Mouse (Mus musculus): Measurements from ENCODE around the gene Aida. TPM values are rescaled to one million over a fixed set of nuclear protein-coding genes. Genes with fewer than 3 reads are reported as not detected.
A peak's percentile ranks its signal among the peaks of the same experiment; 100 is the strongest.

Gene Aida
- polyA plus RNA-seq, 2 experiments: 9.1 to 18.9 TPM

- Histone ChIP-seq H3K27me3 (ENCODE audit: control insufficient read depth, insufficient read depth, low read length) (no peaks in the 10 kb centered on the region), H3K4me2 (ENCODE audit: low read depth) (no peak overlapping the region), H3K4me3 (ENCODE audit: insufficient read depth in 1 of 2, low read depth in 2 of 2, low read length in 2 of 2) (no peak overlapping the region), H3K27ac (no peak overlapping the region), H3K4me1 (replicated peaks; ENCODE audit: control insufficient read depth in 2 of 2, insufficient read depth in 2 of 2, low read length in 1 of 2) (0 out of 4 replicates have a peak, but pooled peaks cover 0 to 2% of the 10 kb centered on the region in 2 experiments), H3K9ac (replicated peaks) (no peak overlapping the region), H3K36me3 (replicated peaks; ENCODE audit: control insufficient read depth, insufficient read depth, low read depth) (peaks cover 2% of the 10 kb centered on the region; the same call in 1 of the 2 replicates), H3K9me3 (ENCODE audit: control insufficient read depth, low read length) (no peaks in the 10 kb centered on the region)
- WGBS (ENCODE audit: insufficient replicate concordance): 78% methylated on average over 3 of the region's 3 CpGs
- no peak for DNase-seq (ENCODE audit: low read depth in 3 of 3, low spot score in 3 of 3)
- no peak for TF ChIP-seq CTCF (IDR thresholded peaks at IDR 0.05; ENCODE audit: low read depth)
- no peak for TF ChIP-seq EP300 (IDR thresholded peaks at IDR 0.05; ENCODE audit: low read depth)
- no peak for ATAC-seq (ENCODE audit: insufficient read depth)
Measured at GRCm38 (mm10) chr1:183358901-183359300, 62.5 kb downstream of the Aida start.

DNA sequence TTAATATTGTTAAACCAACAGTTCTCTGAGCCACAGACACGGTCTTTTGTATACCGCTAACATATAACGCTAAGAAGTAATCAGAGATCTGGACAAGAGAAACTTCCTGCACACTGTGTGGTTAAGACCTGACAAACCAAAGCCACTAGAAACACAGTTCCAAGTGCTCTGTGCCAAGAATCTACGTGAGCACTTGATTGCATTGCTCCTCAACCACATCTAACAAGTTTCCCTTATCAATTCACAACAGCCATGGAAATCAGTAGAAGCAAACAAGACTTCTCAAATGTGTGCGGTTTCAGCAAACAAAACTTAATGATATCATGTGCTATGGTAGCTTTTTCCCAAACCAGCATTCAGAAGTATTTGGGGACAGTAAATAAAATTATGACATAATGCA is 65.9 kb downstream of the Aida start:
- 12% methylated on average over 5 of the region's 5 CpGs for WGBS (ENCODE audit: insufficient replicate concordance)
- H3K27ac ChIP-seq: no peak overlapping the region
- DNase-seq (ENCODE audit: low read depth in 3 of 3, low spot score in 3 of 3): peak in 1 of 3 experiments; percentile 7

GRCm38 (mm10) chr1:183362729-183363576 is 66.6 kb downstream of the Aida start:
- Histone ChIP-seq H3K4me3 (ENCODE audit: insufficient read depth in 1 of 2, low read depth in 2 of 2, low read length in 2 of 2) (no peak overlapping the region), H3K36me3 (replicated peaks; ENCODE audit: control insufficient read depth, insufficient read depth, low read depth) (no peaks in the 10 kb centered on the region; the same call in 1 of the 2 replicates), H3K27ac (no peak overlapping the region), H3K9ac (replicated peaks) (no peak overlapping the region), H3K27me3 (ENCODE audit: control insufficient read depth, insufficient read depth, low read length) (no peaks in the 10 kb centered on the region), H3K9me3 (ENCODE audit: control insufficient read depth, low read length) (no peaks in the 10 kb centered on the region), H3K4me2 (ENCODE audit: low read depth) (no peak overlapping the region), H3K4me1 (replicated peaks; ENCODE audit: control insufficient read depth in 2 of 2, insufficient read depth in 2 of 2, low read length in 1 of 2) (0 out of 4 replicates have a peak, but pooled peaks cover 0 to 2% of the 10 kb centered on the region in 2 experiments)
- 64% methylated on average over 14 of the region's 14 CpGs for WGBS (ENCODE audit: insufficient replicate concordance)
- ATAC-seq (ENCODE audit: insufficient read depth): no peak
- DNase-seq (ENCODE audit: low read depth in 3 of 3, low spot score in 3 of 3): no peak
- TF ChIP-seq CTCF (IDR thresholded peaks at IDR 0.05; ENCODE audit: low read depth): no peak
- TF ChIP-seq EP300 (IDR thresholded peaks at IDR 0.05; ENCODE audit: low read depth): no peak

More for the DNA sequence above, 65.9 kb downstream of the Aida start:
- no peak for ATAC-seq (ENCODE audit: insufficient read depth)
- Histone ChIP-seq H3K9ac (replicated peaks) (no peak overlapping the region), H3K4me3 (ENCODE audit: insufficient read depth in 1 of 2, low read depth in 2 of 2, low read length in 2 of 2) (no peak overlapping the region), H3K27me3 (ENCODE audit: control insufficient read depth, insufficient read depth, low read length) (no peaks in the 10 kb centered on the region), H3K4me2 (ENCODE audit: low read depth) (no peak overlapping the region), H3K36me3 (replicated peaks; ENCODE audit: control insufficient read depth, insufficient read depth, low read depth) (peaks cover 2% of the 10 kb centered on the region; the same call in 1 of the 2 replicates), H3K4me1 (replicated peaks; ENCODE audit: control insufficient read depth in 2 of 2, insufficient read depth in 2 of 2, low read length in 1 of 2) (0 out of 4 replicates have a peak, but pooled peaks cover 0 to 2% of the 10 kb centered on the region in 2 experiments), H3K9me3 (ENCODE audit: control insufficient read depth, low read length) (no peaks in the 10 kb centered on the region)
- no peak for TF ChIP-seq CTCF (IDR thresholded peaks at IDR 0.05; ENCODE audit: low read depth)
- TF ChIP-seq EP300 (IDR thresholded peaks at IDR 0.05; ENCODE audit: low read depth): 0 out of 2 replicates have a peak, but pooled peaks have one; percentile 20

GRCm38 (mm10) chr1:183363577-183363867 is 67.1 kb downstream of the Aida start:
- Histone ChIP-seq H3K9me3 (ENCODE audit: control insufficient read depth, low read length) (no peaks in the 10 kb centered on the region), H3K4me1 (replicated peaks; ENCODE audit: control insufficient read depth in 2 of 2, insufficient read depth in 2 of 2, low read length in 1 of 2) (0 out of 4 replicates have a peak, but pooled peaks cover 0 to 4% of the 10 kb centered on the region in 2 experiments), H3K27me3 (ENCODE audit: control insufficient read depth, insufficient read depth, low read length) (peaks cover 3% of the 10 kb centered on the region), H3K36me3 (replicated peaks; ENCODE audit: control insufficient read depth, insufficient read depth, low read depth) (no peaks in the 10 kb centered on the region; the same call in 1 of the 2 replicates), H3K9ac (replicated peaks) (no peak overlapping the region), H3K27ac (no peak overlapping the region), H3K4me3 (ENCODE audit: insufficient read depth in 1 of 2, low read depth in 2 of 2, low read length in 2 of 2) (no peak overlapping the region), H3K4me2 (ENCODE audit: low read depth) (no peak overlapping the region)
- ATAC-seq (ENCODE audit: insufficient read depth) (no peak), DNase-seq (ENCODE audit: low read depth in 3 of 3, low spot score in 3 of 3) (no peak)
- WGBS (ENCODE audit: insufficient replicate concordance): 70% methylated on average over 5 of the region's 5 CpGs
- TF ChIP-seq CTCF (IDR thresholded peaks at IDR 0.05; ENCODE audit: low read depth) (no peak), EP300 (IDR thresholded peaks at IDR 0.05; ENCODE audit: low read depth) (no peak)

DNA sequence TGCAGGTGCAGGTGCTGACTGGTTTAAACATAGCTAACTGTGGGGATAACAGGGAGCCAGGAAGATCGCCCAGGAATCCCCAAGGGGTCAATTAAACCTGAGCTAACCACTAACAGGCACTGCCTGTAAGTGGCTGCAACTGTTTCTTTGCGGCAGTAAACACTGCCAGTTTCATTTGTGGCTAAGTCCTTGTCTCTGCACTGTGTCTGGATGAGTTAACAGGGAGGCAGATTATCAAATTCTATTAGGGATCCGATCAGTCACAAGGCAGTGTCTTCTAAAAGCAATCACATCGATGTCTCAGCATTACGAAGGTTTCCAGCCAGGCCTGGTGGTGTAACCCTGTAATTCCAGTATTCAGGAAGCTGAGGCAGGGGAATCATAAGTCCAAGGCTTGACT is 70.0 kb downstream of the Aida start:
- H3K27me3 ChIP-seq (ENCODE audit: control insufficient read depth, insufficient read depth, low read length): peaks cover 8% of the 10 kb centered on the region
- DNase-seq (ENCODE audit: low read depth in 3 of 3, low spot score in 3 of 3) (no peak), ATAC-seq (ENCODE audit: insufficient read depth) (no peak)
- 80% methylated on average over 5 of the region's 5 CpGs for WGBS (ENCODE audit: insufficient replicate concordance)
- H3K36me3 ChIP-seq (replicated peaks; ENCODE audit: control insufficient read depth, insufficient read depth, low read depth): no peaks in the 10 kb centered on the region; the same call in 1 of the 2 replicates
- no peaks in the 10 kb centered on the region for H3K9me3 ChIP-seq (ENCODE audit: control insufficient read depth, low read length)
- no peak overlapping the region for H3K4me2 ChIP-seq (ENCODE audit: low read depth)
- no peak overlapping the region for H3K4me3 ChIP-seq (ENCODE audit: insufficient read depth in 1 of 2, low read depth in 2 of 2, low read length in 2 of 2)
- no peak overlapping the region for H3K27ac ChIP-seq
- no peak for TF ChIP-seq CTCF (IDR thresholded peaks at IDR 0.05; ENCODE audit: low read depth)
- TF ChIP-seq EP300 (IDR thresholded peaks at IDR 0.05; ENCODE audit: low read depth): no peak
- no peak overlapping the region for H3K9ac ChIP-seq (replicated peaks)
- H3K4me1 ChIP-seq (replicated peaks; ENCODE audit: control insufficient read depth in 2 of 2, insufficient read depth in 2 of 2, low read length in 1 of 2): peaks cover 0 to 10% of the 10 kb centered on the region in 2 experiments; a peak in 2 of 4 replicates

Measured in liver, embryonic 14.5 days (tissue).